Mouse (Mus musculus): ENCODE results near the gene Itga8.

DNA sequence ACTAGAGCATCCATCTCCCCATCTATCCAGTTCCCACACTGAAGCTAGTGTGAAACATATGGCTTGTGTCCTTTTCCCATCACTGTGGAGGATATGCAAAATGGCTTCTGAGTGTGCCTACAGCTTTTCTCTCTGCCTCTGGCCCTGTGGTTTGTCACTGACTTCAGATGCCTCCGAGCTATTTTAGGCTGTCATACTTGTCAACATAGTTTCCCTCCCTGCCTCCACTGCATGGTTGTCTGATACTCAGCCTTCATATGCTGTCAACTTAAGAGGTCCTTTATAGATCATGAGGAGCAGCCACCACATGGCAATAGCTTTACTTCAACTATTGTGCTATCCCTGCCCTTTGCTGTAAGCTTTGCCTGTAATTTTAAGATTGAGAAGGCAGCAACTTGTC is 75.4 kb downstream of the Itga8 start:
- no peak for TF ChIP-seq GATA1 (IDR thresholded peaks at IDR 0.05; ENCODE audit: borderline replicate concordance, low read length)
- no peak for TF ChIP-seq FLI1 (IDR thresholded peaks at IDR 0.05; ENCODE audit: low read length)
